Mouse (Mus musculus) neural tube, embryonic 10.5 days (tissue): ENCODE data around the gene Chd4.
"Not testable (repeated sequence)": the region's sequence is repeated elsewhere in the genome, so short reads cannot be mapped to it uniquely, and the experiment has no call there.

Experiments used
- DNase-seq: peaks from one replicate; pipeline ENCODE4 v3.0.0-alpha.2; 2017; ENCODE audit warnings: low spot score; ENCODE audit errors: extremely low spot score

The Chd4 gene

DNA sequence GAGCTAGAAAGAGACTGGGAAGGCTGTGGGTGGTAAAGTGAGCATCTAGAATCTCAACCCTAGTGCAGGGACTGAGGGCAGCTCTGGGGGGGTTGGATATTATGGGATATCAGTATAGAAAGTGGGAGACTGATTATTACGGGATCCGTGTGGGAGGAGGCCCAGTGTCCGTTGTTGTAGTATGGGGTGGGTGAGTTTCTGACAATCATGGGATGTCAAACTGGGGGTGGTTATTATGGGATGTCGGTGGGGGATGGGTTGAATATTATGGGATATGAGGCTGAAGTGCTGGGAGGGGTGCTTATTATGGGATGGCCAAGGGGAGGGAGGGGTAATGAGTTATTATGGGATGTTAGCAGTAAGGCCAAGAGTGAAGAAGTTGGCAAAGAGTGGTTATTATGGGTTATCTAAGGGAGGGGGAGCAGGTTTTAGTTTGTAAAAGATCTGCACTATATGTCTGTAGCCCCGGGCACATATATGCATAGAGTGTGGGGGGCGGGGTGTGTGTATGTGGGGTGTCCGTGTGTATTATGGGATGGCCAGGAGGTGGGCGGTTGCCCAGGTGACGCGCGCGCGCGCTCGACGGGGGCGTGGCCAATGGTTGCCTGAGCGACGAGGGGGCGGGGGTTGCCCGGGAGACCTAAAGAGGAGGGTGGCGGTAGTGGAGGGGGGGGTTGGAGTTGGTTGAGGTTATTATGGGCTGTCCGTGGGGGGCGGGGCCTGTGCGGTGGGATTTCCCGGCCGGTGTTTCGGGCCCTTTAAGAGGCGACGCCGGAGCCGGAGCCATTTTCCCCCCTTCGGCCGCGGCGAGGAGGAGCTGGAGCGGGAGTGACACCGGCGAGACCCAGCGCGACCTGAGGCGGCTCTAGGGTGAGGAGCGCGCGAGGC lies at the start of gene Chd4:
Gene Chd4, plus strand, starts transcription at position 591 of the 888 bp plus-strand sequence.
- peak; percentile 93 for DNase-seq

DNA sequence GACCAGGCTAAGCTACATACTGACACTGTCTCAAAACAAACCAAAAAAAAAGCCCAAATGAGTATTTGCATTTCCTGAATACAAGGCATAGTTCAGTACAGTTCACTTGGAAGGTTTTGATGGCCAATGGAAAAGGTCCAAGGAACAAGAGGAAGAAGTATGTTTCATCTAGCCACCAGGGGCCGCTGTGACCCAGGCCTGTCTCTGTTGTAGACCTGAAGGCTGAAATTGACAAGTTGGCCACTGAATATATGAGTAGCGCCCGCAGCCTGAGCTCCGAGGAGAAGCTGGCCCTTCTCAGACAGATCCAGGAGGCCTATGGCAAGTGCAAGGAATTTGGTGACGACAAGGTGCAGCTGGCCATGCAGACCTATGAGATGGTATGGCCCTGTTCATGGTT lies 49.1 kb upstream of the Chd4 start:
- DNase-seq: peak; percentile 74

DNA sequence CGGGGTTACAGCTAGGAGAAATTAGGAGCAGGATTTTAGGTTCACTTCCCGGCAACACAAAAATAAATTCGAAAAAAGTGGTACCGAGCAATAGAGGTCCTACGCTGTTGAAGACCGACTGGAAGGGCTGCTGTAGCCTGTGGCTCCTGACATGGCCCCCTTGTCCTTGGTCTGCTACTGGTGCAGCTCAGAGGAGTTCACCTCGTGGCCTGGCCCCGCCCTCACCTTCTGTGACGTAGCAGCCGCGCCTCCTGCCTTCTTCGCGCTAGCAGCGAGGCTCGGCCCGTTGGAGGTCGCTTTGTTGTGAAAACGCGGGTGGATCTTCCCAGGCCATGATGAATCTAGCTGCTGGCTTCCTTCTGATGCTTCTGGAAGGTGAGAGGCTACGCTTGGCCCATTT lies 46.1 kb upstream of the Chd4 start, which contains the start of gene Acrbp:
Gene Acrbp, plus strand, starts transcription at position 12 of the 400 bp plus-strand sequence.
- no peak for DNase-seq

DNA sequence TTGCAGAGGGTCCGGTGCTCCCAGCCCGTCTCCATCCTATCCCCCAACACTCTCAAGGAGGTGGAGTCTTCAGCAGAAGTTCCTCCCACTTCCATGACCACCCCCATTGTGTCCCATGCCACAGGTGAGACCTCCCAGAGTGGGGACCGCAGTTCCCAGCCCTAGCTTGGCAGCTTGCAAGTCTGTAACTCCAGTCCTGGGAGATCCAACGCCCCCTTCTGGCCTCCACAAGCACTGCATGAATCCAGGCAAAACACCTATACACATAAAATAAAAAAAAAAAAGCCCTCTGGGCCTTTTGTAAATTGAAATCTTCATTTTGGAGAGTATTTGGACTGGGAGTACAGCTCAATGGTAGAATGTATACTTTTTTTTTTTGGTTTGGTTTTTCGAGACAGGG lies 44.5 kb upstream of the Chd4 start:
- no peak for DNase-seq

DNA sequence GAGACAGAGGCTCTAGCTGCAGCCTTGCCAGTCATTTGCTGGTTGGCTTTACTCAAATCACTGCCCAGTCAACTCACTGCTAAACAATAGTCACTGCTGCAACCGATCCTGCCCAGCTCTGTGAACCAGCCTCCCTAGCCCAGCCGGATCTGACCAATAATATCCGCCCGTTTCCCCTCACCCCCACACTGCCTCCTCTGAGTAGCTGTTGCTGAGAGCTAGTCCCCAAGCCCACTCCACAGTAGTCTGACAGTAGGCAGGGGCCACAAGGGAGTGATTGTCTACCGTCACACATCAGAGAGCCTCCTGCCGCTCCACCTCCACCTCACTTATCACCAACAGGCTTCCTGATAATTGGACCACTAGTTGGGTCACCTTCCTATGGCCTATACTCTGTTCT lies 34.3 kb upstream of the Chd4 start:
- no peak for DNase-seq

DNA sequence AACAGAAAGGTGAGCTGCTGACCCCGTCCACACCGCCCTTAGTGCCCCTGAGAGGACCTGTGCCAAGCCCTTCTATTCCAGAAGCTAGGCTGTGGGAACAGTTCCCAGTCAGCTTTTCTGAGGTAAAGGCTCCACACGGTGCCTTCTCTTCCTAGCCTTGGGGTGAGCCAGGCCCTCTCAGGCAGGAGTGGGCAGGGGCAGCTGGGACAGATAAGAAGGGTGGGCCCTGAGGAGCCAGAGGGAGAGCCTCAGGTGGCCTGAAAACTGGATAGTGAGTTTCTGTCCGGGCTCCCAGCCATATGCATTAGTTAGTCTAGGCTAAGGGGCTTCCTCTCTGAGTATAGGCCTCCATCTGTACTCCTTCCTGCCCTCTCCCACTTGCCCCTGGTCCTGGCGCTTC lies 33.3 kb upstream of the Chd4 start:
- no peak for DNase-seq

DNA sequence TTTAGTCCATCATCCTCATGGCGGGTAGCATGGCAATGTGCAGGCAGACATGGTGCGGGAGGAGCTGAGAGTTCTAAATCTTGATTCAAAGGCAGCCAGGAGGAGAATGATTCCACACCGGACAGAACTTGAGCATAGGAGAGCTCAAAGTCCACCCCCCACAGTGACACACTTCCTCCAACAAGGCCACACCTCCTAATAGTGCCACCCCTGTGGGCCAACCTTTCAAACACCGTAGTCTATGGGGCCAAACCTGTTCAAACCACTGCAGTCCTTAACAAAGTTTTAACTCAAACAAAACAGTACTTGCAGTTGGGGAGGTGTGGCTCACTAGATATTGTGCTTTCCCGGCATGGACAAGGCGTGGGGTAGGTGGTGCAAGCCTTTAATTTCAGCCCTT lies 31.9 kb upstream of the Chd4 start:
- no peak for DNase-seq

DNA sequence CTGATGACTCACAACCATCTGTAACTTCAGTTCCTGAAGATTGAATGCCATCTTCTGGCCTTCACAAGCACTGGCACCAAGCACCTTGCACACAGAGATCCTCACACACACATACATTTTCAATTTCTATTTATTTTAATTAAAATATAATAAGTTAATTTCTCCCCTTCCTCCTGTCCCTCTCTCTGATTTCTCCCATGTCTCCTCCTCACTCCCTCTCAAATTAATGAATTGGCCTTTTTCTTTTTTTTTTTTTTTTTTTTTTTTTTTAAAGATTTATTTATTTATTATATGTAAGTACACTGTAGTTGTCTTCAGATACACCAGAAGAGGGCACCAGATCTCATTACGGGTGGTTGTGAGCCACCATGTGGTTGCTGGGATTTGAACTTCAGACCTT lies 30.6 kb upstream of the Chd4 start:
- DNase-seq: not testable (repeated sequence)

DNA sequence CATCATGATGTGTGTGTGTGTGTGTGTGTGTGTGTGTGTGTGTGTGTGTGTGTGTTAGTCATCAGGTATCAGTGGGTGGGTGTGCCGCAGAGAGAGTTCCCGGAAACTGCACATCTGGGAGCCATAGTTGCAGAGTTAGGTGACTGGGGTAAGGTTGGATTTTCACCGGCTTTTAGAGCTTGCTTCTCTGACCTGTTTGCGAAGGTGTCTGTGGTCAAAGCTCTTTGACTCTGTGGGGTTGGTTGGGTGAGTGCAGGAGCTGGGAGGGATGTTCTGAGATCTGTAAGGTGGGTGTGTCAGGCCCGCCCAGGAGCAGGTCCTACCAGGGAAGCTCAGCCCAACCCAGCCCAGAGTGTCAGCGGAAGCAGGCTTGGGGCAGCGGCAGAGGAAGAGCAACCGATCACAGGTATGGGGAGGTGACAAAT lies 28.2 kb upstream of the Chd4 start, which contains the start of gene Lpar5:
Gene Lpar5, plus strand, starts transcription at position 350 of the 425 bp plus-strand sequence.
- no peak for DNase-seq

DNA sequence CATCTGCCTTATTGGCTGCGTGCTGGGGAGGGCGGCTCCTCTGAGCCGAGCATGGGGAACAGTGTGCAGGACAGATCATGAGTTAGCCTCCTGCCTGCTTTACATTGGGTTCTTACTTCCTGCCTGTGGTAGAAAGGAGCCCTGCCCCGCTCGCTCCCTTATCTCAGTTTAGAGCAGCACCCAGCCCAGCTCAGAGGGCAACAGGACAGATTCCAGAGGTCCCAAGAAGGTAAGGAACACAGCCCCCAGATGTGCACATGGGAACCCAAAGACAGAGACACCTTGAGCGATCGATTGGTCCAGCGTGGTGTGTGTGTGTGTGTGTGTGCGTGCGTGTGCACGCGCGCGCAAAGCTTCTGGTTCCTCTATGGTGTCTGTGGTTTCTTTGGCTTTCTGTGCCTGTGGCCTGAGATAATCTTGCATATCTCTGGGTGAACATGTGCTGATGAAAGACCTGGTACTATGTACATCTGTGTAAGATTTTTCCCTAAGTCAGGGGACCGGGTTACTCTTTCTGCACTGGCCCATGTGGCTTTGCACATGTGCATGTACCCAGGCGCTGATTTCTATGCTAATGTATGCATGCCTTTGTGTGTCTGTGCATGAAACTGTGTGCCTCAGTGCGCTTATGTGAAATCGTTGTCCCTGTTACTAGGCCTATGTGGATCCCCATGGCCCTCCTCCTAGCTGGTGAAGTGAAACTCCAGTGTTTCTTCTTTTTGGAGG lies 24.4 kb upstream of the Chd4 start:
- no peak for DNase-seq

DNA sequence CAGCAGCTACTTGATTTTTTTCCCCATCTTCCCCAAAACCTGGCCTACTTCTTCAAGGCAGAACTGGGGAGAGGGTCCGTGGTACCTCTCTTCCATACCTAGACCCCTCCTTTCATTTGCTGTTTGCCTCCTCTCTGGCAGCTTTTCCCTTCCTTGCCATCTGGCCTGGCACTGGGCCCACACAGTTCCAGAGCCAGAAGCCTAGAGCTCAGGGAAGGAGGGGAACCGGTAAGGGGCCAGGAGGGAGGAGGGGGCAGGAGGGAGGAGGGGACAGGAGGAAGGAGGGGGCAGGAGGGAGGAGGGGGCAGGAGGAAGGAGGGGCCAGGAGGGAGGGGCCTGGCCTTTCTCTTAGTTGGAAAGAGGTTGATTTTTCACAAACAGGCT lies 23.9 kb upstream of the Chd4 start:
- DNase-seq: no peak

DNA sequence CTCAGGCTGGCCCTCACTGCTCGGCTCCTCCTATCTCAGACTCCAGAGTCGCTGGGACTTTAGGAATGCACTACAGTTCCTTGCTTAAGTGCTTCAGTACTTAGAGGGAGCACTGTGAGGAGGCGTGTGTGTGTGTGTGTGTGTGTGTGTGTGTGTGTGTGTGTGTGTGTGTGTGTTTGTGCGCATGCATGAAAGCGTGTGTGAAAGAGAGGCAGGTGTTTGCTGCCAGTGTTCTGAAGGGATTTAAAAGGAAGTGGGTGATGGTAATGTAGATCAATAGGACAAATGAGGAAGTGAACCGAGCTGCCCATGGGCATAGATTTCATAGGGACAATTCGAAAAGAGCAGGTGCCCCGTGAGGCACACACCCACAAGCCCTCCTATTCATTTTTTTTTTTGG lies 22.0 kb upstream of the Chd4 start:
- no peak for DNase-seq

DNA sequence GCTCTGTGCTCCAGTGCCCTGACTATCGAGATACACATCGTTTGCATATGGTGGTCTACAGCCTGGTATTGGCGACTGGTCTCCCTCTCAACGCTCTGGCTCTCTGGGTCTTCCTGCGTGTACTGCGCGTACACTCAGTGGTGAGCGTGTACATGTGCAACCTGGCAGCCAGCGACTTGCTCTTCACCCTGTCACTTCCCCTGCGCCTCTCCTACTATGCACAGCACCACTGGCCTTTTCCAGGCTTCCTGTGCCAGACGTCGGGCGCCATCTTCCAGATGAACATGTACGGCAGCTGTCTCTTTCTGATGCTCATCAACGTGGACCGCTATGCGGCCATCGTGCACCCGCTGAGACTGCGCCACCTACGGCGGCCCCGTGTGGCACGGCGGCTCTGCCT lies 14.4 kb upstream of the Chd4 start:
- no peak for DNase-seq

DNA sequence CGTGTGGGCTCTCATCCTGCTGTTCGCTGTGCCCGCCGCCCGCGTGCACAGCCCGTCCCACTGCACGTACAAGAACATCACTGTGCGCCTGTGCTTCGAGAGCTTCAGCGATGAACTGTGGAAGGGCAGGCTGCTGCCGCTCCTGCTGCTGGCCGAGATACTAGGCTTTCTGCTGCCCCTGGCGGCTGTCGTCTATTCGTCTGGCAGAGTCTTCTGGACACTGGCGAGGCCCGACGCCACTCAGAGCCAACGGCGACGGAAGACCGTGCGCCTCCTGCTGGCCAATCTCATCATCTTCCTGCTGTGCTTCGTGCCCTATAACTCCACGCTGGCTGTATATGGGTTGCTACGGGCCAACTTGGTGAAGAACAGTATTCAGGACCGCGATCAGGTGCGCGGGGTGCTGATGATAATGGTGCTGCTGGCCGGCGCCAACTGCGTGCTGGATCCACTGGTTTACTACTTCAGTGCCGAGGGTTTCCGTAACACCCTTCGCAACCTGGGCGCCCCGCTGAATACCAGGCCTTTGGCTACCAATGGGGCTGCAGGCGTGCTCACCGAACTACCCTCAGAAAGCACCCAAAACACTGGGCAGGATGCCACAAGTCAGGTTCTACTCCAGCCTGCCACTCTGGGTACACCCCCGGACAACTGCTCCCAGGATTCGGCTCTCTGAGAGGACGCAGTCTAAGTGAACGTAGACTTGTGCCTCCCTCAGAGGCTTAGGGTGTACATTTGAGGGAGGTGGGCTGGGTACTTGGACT lies 13.8 kb upstream of the Chd4 start:
- DNase-seq: peak; percentile 91

DNA sequence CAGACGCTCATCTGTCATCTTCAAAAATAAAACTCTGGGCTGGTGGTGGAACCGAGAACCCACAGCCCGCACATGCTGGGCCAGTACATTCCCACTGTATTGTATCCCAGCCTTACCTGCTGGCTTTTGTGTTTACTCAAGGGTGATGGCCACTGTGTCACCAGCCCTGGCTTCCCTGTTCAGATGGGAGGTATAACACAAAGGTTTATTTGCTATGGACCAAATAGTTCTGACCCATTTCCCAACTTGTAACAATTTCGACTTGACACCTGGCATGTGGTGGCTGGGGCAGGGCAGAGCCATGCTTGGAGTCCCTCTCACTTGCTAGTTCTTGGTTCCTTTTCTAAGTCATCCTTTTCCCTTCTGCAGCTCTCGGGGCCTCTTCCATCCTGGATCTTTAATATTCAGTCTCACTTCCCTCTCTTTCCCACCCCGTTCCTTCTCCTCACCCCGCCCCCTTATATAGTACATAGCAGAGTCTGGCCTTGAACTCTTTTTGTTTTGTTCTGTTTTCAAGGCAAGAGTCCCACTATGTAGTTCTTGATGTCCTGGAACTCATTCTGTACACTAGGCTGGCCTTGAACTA lies 12.9 kb upstream of the Chd4 start:
- DNase-seq: no peak

DNA sequence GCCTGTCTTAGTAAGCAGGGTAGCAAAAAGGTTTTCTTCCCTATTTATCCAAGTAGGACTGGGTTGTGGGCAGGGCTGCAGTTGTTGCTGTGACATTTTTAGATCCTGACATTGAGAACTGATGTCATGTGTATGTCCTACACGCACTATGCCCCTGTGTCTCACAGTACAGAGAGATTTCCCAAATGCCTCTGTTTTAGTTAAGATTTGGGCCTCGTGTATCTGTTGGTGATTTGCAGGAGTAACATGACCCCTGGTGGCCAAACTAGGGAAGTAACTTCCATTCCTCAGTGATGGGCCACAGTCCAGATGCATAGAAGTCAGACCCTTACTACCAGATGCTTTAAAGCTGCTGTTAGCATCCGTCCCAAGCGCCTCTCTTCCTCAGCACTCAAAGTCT lies 11.4 kb upstream of the Chd4 start:
- peak; percentile 64 for DNase-seq

DNA sequence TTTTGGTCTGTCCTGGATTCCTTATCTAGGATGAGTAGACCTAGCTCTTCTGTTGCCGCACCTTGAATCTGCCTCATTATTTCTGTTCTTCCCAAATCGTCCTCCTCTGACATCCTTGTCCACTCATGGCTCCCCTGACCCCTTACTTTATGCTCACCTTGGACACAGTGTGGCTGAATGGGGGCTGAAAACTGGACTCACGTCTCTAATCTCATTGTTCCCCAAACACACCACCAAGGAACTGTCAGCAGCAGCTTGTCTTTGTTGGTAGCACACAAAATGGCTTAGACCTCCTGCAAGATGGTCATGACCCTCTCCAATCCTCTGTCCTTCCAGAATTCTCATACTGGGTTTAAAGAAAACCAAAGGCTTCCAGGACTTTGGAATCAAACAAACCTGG lies 7.8 kb upstream of the Chd4 start:
- no peak for DNase-seq

DNA sequence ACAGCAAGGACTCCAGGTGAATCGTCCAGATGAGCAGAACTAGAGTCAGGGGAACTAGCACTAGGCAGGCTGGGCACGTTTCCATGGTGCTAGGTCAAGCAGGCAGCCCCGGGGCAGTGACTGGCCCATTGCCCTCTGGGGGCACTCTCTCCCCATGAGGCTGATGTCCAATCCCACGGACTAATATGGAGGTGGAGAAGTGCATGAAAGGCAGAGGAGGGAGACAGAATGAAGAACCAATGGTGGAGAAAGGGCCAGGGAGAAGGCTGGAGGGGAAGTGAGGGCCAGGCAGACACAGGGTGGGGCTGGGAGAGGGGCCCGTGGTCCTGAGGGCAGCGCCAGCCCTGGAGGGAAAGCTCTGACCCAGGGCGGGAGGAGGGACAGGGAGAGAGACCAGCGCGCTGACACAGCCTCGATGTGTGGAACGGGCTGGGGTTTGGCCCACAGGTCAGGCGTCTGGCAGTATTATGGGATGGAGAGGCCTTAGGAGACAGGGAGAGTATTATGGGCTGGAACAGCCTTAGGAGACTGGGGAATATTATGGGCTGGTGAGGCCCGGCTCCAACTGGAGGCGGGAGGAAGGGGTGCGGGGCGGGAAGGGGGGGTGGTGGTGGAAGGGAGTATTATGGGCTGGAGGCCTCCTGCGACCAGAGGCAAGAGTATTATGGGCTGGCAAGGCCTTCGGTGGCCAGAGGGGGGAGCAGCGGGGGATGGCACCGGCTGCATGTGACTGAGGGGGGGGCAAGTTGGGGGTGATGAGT lies 7.0 kb upstream of the Chd4 start:
- DNase-seq: peak; percentile 87

DNA sequence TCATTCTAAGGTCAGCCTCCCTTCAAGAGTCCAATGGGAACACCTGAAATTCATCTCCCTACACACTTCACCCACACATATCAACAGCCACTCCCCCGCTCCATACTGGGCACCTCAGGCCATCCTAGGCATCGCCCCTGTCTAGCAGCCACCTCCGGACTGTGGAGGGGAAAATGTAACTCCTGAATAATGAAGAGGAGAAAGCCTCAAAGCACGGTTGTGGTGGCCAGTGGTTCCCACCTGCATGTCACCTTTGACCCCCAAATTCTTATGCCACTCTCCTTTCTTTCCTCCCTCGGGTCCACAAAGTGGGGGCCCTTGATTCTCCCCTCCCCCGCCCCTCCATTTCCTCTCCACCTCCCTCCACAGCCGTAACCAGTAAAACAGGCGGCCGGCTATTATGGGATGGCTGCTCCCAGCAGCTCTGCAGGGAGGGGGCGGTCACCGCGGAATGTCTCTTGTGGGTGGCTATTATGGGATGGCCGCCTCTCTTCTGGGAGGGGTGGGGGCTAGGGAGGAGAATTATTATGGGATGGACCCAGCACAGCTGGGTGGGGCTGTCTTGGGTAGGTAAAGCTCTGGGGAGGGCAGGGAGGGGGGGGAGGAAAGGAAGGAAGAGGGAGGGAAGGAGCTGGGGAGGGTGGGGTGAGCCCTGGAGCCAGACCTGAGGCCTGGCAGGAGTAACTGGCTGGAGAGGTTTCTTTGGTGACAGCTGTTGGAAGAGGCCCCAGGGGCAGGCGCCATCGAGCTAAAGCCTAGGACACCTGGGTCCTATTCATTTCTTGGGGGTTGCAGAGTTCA lies 6.1 kb upstream of the Chd4 start:
- peak; percentile 71 for DNase-seq
